Mouse (Mus musculus): ENCODE data around the gene Hk3. TPM values are rescaled to one million over a fixed set of nuclear protein-coding genes. Genes with fewer than 3 reads are reported as not detected.

Hk3 gene
- polyA plus RNA-seq, 1 experiment = not detected

GRCm38 (mm10) chr13:54992215-54992614 lies 29.0 kb downstream of the Hk3 start:
- H3K79me2 ChIP-seq (ENCODE audit: control insufficient read depth, insufficient read depth) = no peaks in the 10 kb centered on the region
- H3ac ChIP-seq (ENCODE audit: control insufficient read depth, insufficient read length) = no peak overlapping the region
- no peaks in the 10 kb centered on the region for H3K36me3 ChIP-seq (ENCODE audit: control insufficient read depth, insufficient read depth)
- no peak overlapping the region for H3K4me2 ChIP-seq (ENCODE audit: low read depth)
- H3K4me3 ChIP-seq = no peak overlapping the region
- peaks cover 76% of the 10 kb centered on the region for H3K27me3 ChIP-seq (ENCODE audit: control insufficient read depth, insufficient read depth, insufficient read length)
- no peak for TF ChIP-seq TCF12 (IDR thresholded peaks at IDR 0.05; ENCODE audit: insufficient read depth, poor library complexity, severe bottlenecking)

DNA sequence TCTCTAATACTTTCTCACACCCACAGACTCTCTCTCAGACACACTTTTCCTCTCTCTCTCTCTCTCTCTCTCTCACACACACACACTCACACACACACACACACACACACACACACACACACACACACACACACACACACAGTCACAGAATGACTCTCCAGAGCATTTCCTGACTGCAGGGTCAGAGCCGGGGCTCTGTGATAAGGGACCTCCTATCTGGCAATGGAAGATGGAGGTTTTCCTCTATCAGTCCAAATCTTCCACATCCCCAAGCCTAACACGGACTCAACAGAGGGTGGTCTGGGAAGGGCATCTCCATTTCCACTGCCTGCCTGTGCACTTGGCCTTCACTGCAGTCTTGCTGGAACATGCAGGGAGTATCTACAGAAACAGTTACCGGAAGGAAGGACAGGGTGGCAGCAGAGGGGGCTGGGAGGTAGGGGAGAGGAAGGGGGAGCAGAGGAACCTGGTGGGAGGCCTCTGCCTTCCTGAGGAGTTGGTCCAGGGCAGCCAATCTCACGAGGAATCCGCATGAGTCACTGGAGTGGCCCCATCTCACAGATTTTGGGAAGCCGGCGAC lies 32.9 kb downstream of the Hk3 start:
- no peak overlapping the region for H3K4me3 ChIP-seq
- H3K79me2 ChIP-seq (ENCODE audit: control insufficient read depth, insufficient read depth) = no peaks in the 10 kb centered on the region
- peaks cover 53% of the 10 kb centered on the region for H3K27me3 ChIP-seq (ENCODE audit: control insufficient read depth, insufficient read depth, insufficient read length)
- H3K36me3 ChIP-seq (ENCODE audit: control insufficient read depth, insufficient read depth) = no peaks in the 10 kb centered on the region
- H3K4me2 ChIP-seq (ENCODE audit: low read depth) = no peak overlapping the region
- TF ChIP-seq POLR2AphosphoS2 (IDR thresholded peaks at IDR 0.05; ENCODE audit: insufficient read length, low read depth) (no peak), MYOD1 (IDR thresholded peaks at IDR 0.05; ENCODE audit: control insufficient read depth in 1 of 3, insufficient read length in 2 of 3, low read depth in 2 of 3) (no peak), E2F4 (IDR thresholded peaks at IDR 0.05; ENCODE audit: insufficient read depth) (no peak), POLR2A (IDR thresholded peaks at IDR 0.05; ENCODE audit: insufficient read length, low read depth) (no peak), SRF (IDR thresholded peaks at IDR 0.05; ENCODE audit: control insufficient read depth, insufficient read length, low read depth) (no peak), REST (IDR thresholded peaks at IDR 0.05; ENCODE audit: insufficient read depth, insufficient read length) (no peak), MAX (IDR thresholded peaks at IDR 0.05; ENCODE audit: low read depth) (no peak), MYOG (IDR thresholded peaks at IDR 0.05; ENCODE audit: control insufficient read depth in 1 of 3, insufficient read depth in 1 of 3, insufficient read length in 2 of 3, low read depth in 2 of 3) (no peak), CEBPB (IDR thresholded peaks at IDR 0.05; ENCODE audit: insufficient read depth, poor library complexity, severe bottlenecking) (no peak), TCF12 (IDR thresholded peaks at IDR 0.05; ENCODE audit: insufficient read depth, poor library complexity, severe bottlenecking) (no peak), TCF3 (IDR thresholded peaks at IDR 0.05; ENCODE audit: insufficient read length, low read depth) (no peak), USF1 (IDR thresholded peaks at IDR 0.05; ENCODE audit: low read depth) (no peak)
- H3ac ChIP-seq (ENCODE audit: control insufficient read depth, insufficient read length) = no peak overlapping the region

GRCm38 (mm10) chr13:54987405-54987804 lies 33.8 kb downstream of the Hk3 start:
- TF ChIP-seq POLR2A (IDR thresholded peaks at IDR 0.05; ENCODE audit: insufficient read length, low read depth) (no peak), REST (IDR thresholded peaks at IDR 0.05; ENCODE audit: insufficient read depth, insufficient read length) (no peak), USF1 (IDR thresholded peaks at IDR 0.05; ENCODE audit: low read depth) (no peak), POLR2AphosphoS2 (IDR thresholded peaks at IDR 0.05; ENCODE audit: insufficient read length, low read depth) (no peak), TCF3 (IDR thresholded peaks at IDR 0.05; ENCODE audit: insufficient read length, low read depth) (no peak), SRF (IDR thresholded peaks at IDR 0.05; ENCODE audit: control insufficient read depth, insufficient read length, low read depth) (no peak), MAX (IDR thresholded peaks at IDR 0.05; ENCODE audit: low read depth) (no peak), CEBPB (IDR thresholded peaks at IDR 0.05; ENCODE audit: insufficient read depth, poor library complexity, severe bottlenecking) (no peak), MYOG (IDR thresholded peaks at IDR 0.05; ENCODE audit: control insufficient read depth in 1 of 3, insufficient read depth in 1 of 3, insufficient read length in 2 of 3, low read depth in 2 of 3) (no peak), MYOD1 (IDR thresholded peaks at IDR 0.05; ENCODE audit: control insufficient read depth in 1 of 3, insufficient read length in 2 of 3, low read depth in 2 of 3) (no peak), TCF12 (IDR thresholded peaks at IDR 0.05; ENCODE audit: insufficient read depth, poor library complexity, severe bottlenecking) (no peak), E2F4 (IDR thresholded peaks at IDR 0.05; ENCODE audit: insufficient read depth) (no peak)
- Histone ChIP-seq H3K79me2 (ENCODE audit: control insufficient read depth, insufficient read depth) (no peaks in the 10 kb centered on the region), H3K27me3 (ENCODE audit: control insufficient read depth, insufficient read depth, insufficient read length) (peaks cover 49% of the 10 kb centered on the region), H3K36me3 (ENCODE audit: control insufficient read depth, insufficient read depth) (no peaks in the 10 kb centered on the region), H3K4me2 (ENCODE audit: low read depth) (no peak overlapping the region), H3K4me3 (no peak overlapping the region), H3ac (ENCODE audit: control insufficient read depth, insufficient read length) (no peak overlapping the region)

- Histone ChIP-seq H3K27me3 (ENCODE audit: control insufficient read depth, insufficient read depth, insufficient read length) (peaks cover 62% of the 10 kb centered on the region), H3K4me2 (ENCODE audit: low read depth) (no peak overlapping the region)
Measured at GRCm38 (mm10) chr13:54983614-54984013, 37.6 kb downstream of the Hk3 start.

DNA sequence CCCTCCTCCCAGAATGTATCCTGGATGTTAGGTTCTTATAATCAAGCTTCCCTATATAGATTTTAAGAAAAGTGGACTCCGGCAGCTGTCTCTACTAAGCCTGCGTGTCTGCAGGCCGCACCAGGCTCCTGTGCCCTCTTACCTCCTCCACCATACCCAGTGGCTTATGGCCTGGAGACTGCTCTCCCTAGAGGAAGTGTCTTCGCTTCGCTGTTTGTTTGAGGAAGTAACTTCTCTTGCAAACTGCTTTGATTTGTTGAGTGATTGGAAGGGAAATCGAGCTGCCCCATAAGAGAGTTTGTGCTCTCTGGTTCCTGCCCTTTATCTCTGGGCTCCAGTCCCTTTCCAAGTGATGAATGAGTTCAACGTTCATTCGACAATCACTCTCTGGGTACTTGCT lies 38.2 kb downstream of the Hk3 start:
- Histone ChIP-seq H3K36me3 (ENCODE audit: control insufficient read depth, insufficient read depth) (no peaks in the 10 kb centered on the region), H3K4me3 (no peak overlapping the region), H3K79me2 (ENCODE audit: control insufficient read depth, insufficient read depth) (no peaks in the 10 kb centered on the region), H3K4me2 (ENCODE audit: low read depth) (no peak overlapping the region), H3K27me3 (ENCODE audit: control insufficient read depth, insufficient read depth, insufficient read length) (peaks cover 62% of the 10 kb centered on the region), H3ac (ENCODE audit: control insufficient read depth, insufficient read length) (no peak overlapping the region)
- TF ChIP-seq CEBPB (IDR thresholded peaks at IDR 0.05; ENCODE audit: insufficient read depth, poor library complexity, severe bottlenecking) (no peak), POLR2AphosphoS2 (IDR thresholded peaks at IDR 0.05; ENCODE audit: insufficient read length, low read depth) (no peak), REST (IDR thresholded peaks at IDR 0.05; ENCODE audit: insufficient read depth, insufficient read length) (no peak), MYOD1 (IDR thresholded peaks at IDR 0.05; ENCODE audit: control insufficient read depth in 1 of 3, insufficient read length in 2 of 3, low read depth in 2 of 3) (no peak), TCF12 (IDR thresholded peaks at IDR 0.05; ENCODE audit: insufficient read depth, poor library complexity, severe bottlenecking) (no peak), TCF3 (IDR thresholded peaks at IDR 0.05; ENCODE audit: insufficient read length, low read depth) (no peak), MYOG (IDR thresholded peaks at IDR 0.05; ENCODE audit: control insufficient read depth in 1 of 3, insufficient read depth in 1 of 3, insufficient read length in 2 of 3, low read depth in 2 of 3) (no peak), E2F4 (IDR thresholded peaks at IDR 0.05; ENCODE audit: insufficient read depth) (no peak), POLR2A (IDR thresholded peaks at IDR 0.05; ENCODE audit: insufficient read length, low read depth) (no peak), MAX (IDR thresholded peaks at IDR 0.05; ENCODE audit: low read depth) (no peak), SRF (IDR thresholded peaks at IDR 0.05; ENCODE audit: control insufficient read depth, insufficient read length, low read depth) (no peak), USF1 (IDR thresholded peaks at IDR 0.05; ENCODE audit: low read depth) (no peak)

More at GRCm38 (mm10) chr13:54983614-54984013, 37.6 kb downstream of the Hk3 start:
- Histone ChIP-seq H3ac (ENCODE audit: control insufficient read depth, insufficient read length) (no peak overlapping the region), H3K36me3 (ENCODE audit: control insufficient read depth, insufficient read depth) (no peaks in the 10 kb centered on the region), H3K4me3 (no peak overlapping the region), H3K79me2 (ENCODE audit: control insufficient read depth, insufficient read depth) (no peaks in the 10 kb centered on the region)
- no peak for TF ChIP-seq POLR2AphosphoS2 (IDR thresholded peaks at IDR 0.05; ENCODE audit: insufficient read length, low read depth)
- TF ChIP-seq CEBPB (IDR thresholded peaks at IDR 0.05; ENCODE audit: insufficient read depth, poor library complexity, severe bottlenecking) = no peak
- TF ChIP-seq MYOD1 (IDR thresholded peaks at IDR 0.05; ENCODE audit: control insufficient read depth in 1 of 3, insufficient read length in 2 of 3, low read depth in 2 of 3) = no peak
- no peak for TF ChIP-seq POLR2A (IDR thresholded peaks at IDR 0.05; ENCODE audit: insufficient read length, low read depth)
- no peak for TF ChIP-seq SRF (IDR thresholded peaks at IDR 0.05; ENCODE audit: control insufficient read depth, insufficient read length, low read depth)
- no peak for TF ChIP-seq MAX (IDR thresholded peaks at IDR 0.05; ENCODE audit: low read depth)
